Mouse (Mus musculus): ENCODE results near the gene Fut11. TPM values are rescaled to one million over a fixed set of nuclear protein-coding genes. Genes with fewer than 3 reads are reported as not detected.
A peak's percentile ranks its signal among the peaks of the same experiment; 100 is the strongest.

Gene Fut11
- polyA plus RNA-seq (2012; rRNA removed) (2.8 and 3.3 TPM in 2 replicates), polyA plus RNA-seq (2014; fragmentation: Nextera tagmentation; extraction: Ambion mirVana) (4.3 and 5.7 TPM in 2 replicates)

DNA sequence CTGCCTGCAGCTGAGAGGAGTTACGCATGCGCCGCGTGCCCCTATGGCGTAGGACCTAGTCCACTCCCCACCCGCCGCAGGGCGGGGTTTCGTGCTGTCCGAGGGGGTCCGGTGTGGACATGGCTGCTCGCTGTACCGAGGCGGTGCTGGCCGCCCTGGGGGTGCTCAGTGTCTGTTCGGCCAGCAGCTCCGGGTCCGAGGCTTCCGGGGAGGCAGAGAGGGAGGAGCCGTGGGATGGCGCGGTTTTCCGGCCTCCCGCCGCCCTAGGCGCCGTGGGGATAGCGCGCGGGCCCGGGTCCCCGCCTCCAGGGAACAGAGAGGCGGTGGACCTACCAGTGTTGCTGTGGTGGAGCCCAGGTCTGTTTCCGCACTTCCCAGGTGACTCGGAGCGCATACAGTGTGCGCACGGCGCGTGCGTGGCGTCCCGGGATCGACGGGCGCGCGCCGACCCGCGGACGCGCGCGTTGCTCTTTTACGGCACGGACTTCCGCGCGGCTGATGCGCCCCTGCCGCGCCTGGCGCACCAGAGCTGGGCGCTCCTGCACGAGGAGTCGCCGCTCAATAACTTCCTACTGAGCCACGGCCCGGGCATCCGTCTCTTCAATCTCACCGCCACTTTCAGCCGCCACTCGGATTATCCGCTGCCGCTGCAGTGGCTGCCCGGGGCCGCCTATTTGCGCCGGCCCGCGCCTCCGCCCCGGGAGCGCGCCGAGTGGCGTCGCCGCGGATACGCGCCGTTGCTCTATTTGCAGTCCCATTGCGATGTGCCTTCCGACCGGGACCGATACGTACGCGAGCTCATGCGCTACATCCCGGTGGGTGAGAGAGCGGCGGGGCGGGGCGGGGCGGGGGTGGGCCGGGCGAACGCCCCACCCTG lies at the start of gene Fut11:
Gene Fut11, plus strand, starts transcription at position 85 of the 877 bp plus-strand sequence.
- Histone ChIP-seq H3K4me1 (replicated peaks; ENCODE audit: control insufficient read depth in 2 of 2, insufficient read depth in 2 of 2, low read length in 1 of 2) (peaks cover 22 to 27% of the 10 kb centered on the region in 2 experiments), H3K4me3 (ENCODE audit: insufficient read depth in 1 of 2, low read depth in 2 of 2, low read length in 2 of 2) (peak within 1 kb of the TSS; percentile 72 to 74), H3K9ac (replicated peaks) (peak within 1 kb of the TSS; percentile 87), H3K36me3 (replicated peaks; ENCODE audit: control insufficient read depth, insufficient read depth, low read depth) (peaks cover 44% of the 10 kb centered on the region), H3K27me3 (ENCODE audit: control insufficient read depth, insufficient read depth, low read length) (no peaks in the 10 kb centered on the region), H3K4me2 (ENCODE audit: low read depth) (peak within 1 kb of the TSS; percentile 80), H3K9me3 (ENCODE audit: control insufficient read depth, low read length) (no peaks in the 10 kb centered on the region), H3K27ac (peak within 1 kb of the TSS; percentile 68)
- ATAC-seq (ENCODE audit: insufficient read depth) (peak; percentile 83), DNase-seq (ENCODE audit: low read depth in 3 of 3, low spot score in 3 of 3) (peak; percentile 58 to 64 (median 59))
- WGBS (ENCODE audit: insufficient replicate concordance) = under 1% methylated on average over 110 of the region's 111 CpGs
- TF ChIP-seq CTCF (IDR thresholded peaks at IDR 0.05; ENCODE audit: low read depth) (no peak), EP300 (IDR thresholded peaks at IDR 0.05; ENCODE audit: low read depth) (no peak)

GRCm38 (mm10) chr14:20645547-20645946 lies 49.2 kb upstream of the Fut11 start:
- H3K9ac ChIP-seq (replicated peaks) = no peak overlapping the region; the same call in 1 of the 2 replicates
- no peak overlapping the region for H3K27ac ChIP-seq
- 46% methylated on average over 3 of the region's 3 CpGs for WGBS (ENCODE audit: insufficient replicate concordance)
- no peak for DNase-seq (ENCODE audit: low read depth in 3 of 3, low spot score in 3 of 3)
- H3K9me3 ChIP-seq (ENCODE audit: control insufficient read depth, low read length) = no peaks in the 10 kb centered on the region
- H3K4me2 ChIP-seq (ENCODE audit: low read depth) = no peak overlapping the region
- peaks cover 8% of the 10 kb centered on the region in 2 experiments; a peak in 2 of 4 replicates for H3K4me1 ChIP-seq (replicated peaks; ENCODE audit: control insufficient read depth in 2 of 2, insufficient read depth in 2 of 2, low read length in 1 of 2)
- H3K27me3 ChIP-seq (ENCODE audit: control insufficient read depth, insufficient read depth, low read length) = no peaks in the 10 kb centered on the region
- no peak for ATAC-seq (ENCODE audit: insufficient read depth)
- no peaks in the 10 kb centered on the region for H3K36me3 ChIP-seq (replicated peaks; ENCODE audit: control insufficient read depth, insufficient read depth, low read depth)
- TF ChIP-seq EP300 (IDR thresholded peaks at IDR 0.05; ENCODE audit: low read depth) (no peak), CTCF (IDR thresholded peaks at IDR 0.05; ENCODE audit: low read depth) (peak; percentile 53)
- no peak overlapping the region for H3K4me3 ChIP-seq (ENCODE audit: insufficient read depth in 1 of 2, low read depth in 2 of 2, low read length in 2 of 2)

DNA sequence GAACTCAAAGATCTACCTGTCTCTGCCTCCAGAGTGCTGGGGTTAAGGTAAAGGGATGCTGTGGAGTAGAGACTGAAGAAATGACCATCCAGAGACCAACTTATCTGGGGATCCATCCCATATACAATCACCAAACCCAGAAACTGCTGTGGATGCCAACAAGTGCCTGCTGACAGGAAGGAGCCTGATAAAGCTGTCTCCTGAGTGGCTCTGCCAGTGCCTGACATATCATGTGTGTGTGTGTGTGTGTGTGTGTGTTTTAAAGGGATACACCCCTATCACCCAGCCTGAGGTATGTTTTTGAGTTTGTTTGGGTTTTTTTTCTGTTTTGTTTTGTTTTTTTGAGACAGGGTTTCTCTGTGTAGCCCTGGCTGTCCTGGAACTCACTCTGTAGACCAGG lies 48.4 kb upstream of the Fut11 start:
- Histone ChIP-seq H3K9me3 (ENCODE audit: control insufficient read depth, low read length) (no peaks in the 10 kb centered on the region), H3K27ac (no peak overlapping the region), H3K4me2 (ENCODE audit: low read depth) (no peak overlapping the region), H3K4me3 (ENCODE audit: insufficient read depth in 1 of 2, low read depth in 2 of 2, low read length in 2 of 2) (no peak overlapping the region), H3K9ac (replicated peaks) (no peak overlapping the region), H3K27me3 (ENCODE audit: control insufficient read depth, insufficient read depth, low read length) (no peaks in the 10 kb centered on the region), H3K4me1 (replicated peaks; ENCODE audit: control insufficient read depth in 2 of 2, insufficient read depth in 2 of 2, low read length in 1 of 2) (peaks cover 8% of the 10 kb centered on the region in 2 experiments; a peak in 2 of 4 replicates), H3K36me3 (replicated peaks; ENCODE audit: control insufficient read depth, insufficient read depth, low read depth) (no peaks in the 10 kb centered on the region)
- ATAC-seq (ENCODE audit: insufficient read depth) (peak; percentile 38; the same call in 1 of the 2 replicates), DNase-seq (ENCODE audit: low read depth in 3 of 3, low spot score in 3 of 3) (no peak)
- TF ChIP-seq EP300 (IDR thresholded peaks at IDR 0.05; ENCODE audit: low read depth) (0 out of 2 replicates have a peak, but pooled peaks have one; percentile 12), CTCF (IDR thresholded peaks at IDR 0.05; ENCODE audit: low read depth) (no peak)

DNA sequence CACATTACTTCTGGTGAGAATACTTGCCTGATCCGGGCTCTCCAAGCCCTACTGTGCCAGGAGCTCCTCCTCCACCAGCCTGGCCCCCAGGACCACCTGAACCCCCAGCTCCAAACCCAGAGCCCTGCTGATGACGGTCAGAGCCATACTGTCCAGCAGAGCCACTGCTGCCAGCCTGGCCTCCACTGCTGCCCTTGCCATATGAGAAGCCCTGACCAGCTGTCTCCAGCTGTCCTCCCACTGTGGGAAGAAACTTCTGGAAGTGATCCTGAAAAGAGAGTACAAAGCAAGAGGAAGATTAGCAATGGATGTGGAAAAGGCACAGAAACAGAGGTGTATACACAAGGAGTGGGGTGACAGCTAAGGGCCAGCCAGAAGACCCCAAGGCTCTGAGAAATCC lies 43.8 kb upstream of the Fut11 start:
- no peak overlapping the region for H3K27ac ChIP-seq
- 57% methylated on average over 2 of the region's 2 CpGs for WGBS (ENCODE audit: insufficient replicate concordance)
- H3K27me3 ChIP-seq (ENCODE audit: control insufficient read depth, insufficient read depth, low read length) = no peaks in the 10 kb centered on the region
- ATAC-seq (ENCODE audit: insufficient read depth) (no peak), DNase-seq (ENCODE audit: low read depth in 3 of 3, low spot score in 3 of 3) (no peak)
- H3K9ac ChIP-seq (replicated peaks) = no peak overlapping the region
- no peaks in the 10 kb centered on the region for H3K9me3 ChIP-seq (ENCODE audit: control insufficient read depth, low read length)
- H3K4me1 ChIP-seq (replicated peaks; ENCODE audit: control insufficient read depth in 2 of 2, insufficient read depth in 2 of 2, low read length in 1 of 2) = no peaks in the 10 kb centered on the region
- H3K4me3 ChIP-seq (ENCODE audit: insufficient read depth in 1 of 2, low read depth in 2 of 2, low read length in 2 of 2) = no peak overlapping the region
- TF ChIP-seq EP300 (IDR thresholded peaks at IDR 0.05; ENCODE audit: low read depth) (no peak), CTCF (IDR thresholded peaks at IDR 0.05; ENCODE audit: low read depth) (no peak)
- no peak overlapping the region for H3K4me2 ChIP-seq (ENCODE audit: low read depth)
- H3K36me3 ChIP-seq (replicated peaks; ENCODE audit: control insufficient read depth, insufficient read depth, low read depth) = no peaks in the 10 kb centered on the region

DNA sequence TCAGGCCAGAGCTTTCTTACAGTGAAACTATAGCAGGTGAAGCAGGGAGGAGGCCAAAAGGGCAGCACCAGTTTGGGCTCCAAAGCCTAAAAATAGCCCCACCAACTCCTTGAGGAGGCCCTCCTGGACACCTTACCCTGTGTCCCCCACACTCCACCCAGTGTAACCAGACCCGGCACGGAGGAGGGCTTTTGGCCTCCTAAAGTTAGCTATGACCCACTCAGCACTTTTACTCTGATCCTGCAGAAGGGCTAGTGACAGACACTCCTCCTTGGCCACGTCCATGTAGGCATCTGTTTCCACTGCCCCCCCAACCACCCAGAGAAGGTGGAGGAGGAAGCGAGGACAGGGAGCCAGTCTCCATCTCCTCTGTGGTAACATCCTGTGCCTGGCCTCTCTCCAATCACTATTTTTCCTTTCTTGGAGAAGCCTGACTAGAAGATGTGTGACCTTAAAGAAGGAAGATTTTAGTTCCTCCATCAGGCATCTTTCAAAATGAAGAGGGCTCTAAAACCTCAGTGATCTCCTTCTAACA lies 43.0 kb upstream of the Fut11 start:
- no peak for ATAC-seq (ENCODE audit: insufficient read depth)
- H3K36me3 ChIP-seq (replicated peaks; ENCODE audit: control insufficient read depth, insufficient read depth, low read depth) = no peaks in the 10 kb centered on the region
- no peaks in the 10 kb centered on the region for H3K27me3 ChIP-seq (ENCODE audit: control insufficient read depth, insufficient read depth, low read length)
- no peak overlapping the region for H3K4me3 ChIP-seq (ENCODE audit: insufficient read depth in 1 of 2, low read depth in 2 of 2, low read length in 2 of 2)
- 49% methylated on average over 4 of the region's 4 CpGs for WGBS (ENCODE audit: insufficient replicate concordance)
- H3K4me2 ChIP-seq (ENCODE audit: low read depth) = no peak overlapping the region
- TF ChIP-seq EP300 (IDR thresholded peaks at IDR 0.05; ENCODE audit: low read depth) = no peak
- no peak for TF ChIP-seq CTCF (IDR thresholded peaks at IDR 0.05; ENCODE audit: low read depth)
- H3K4me1 ChIP-seq (replicated peaks; ENCODE audit: control insufficient read depth in 2 of 2, insufficient read depth in 2 of 2, low read length in 1 of 2) = no peaks in the 10 kb centered on the region
- H3K9ac ChIP-seq (replicated peaks) = no peak overlapping the region
- no peak for DNase-seq (ENCODE audit: low read depth in 3 of 3, low spot score in 3 of 3)
- no peak overlapping the region for H3K27ac ChIP-seq
- no peaks in the 10 kb centered on the region for H3K9me3 ChIP-seq (ENCODE audit: control insufficient read depth, low read length)

All from liver, embryonic 14.5 days (tissue).